Mouse (Mus musculus): ENCODE data around the gene Lrp2.

Lrp2 gene

GRCm38 (mm10) chr2:69401891-69402290, 184.0 kb downstream of the Lrp2 start:
- no peak for DNase-seq (ENCODE audit: low read depth, low spot score)

- no peak for DNase-seq (ENCODE audit: low read depth, low spot score)
Observed at GRCm38 (mm10) chr2:69400866-69401604, 184.8 kb downstream of the Lrp2 start.

- no peak for DNase-seq (ENCODE audit: low read depth, low spot score)
Observed at GRCm38 (mm10) chr2:69396760-69397435, 189.0 kb downstream of the Lrp2 start.

- DNase-seq (ENCODE audit: low read depth, low spot score): no peak
Observed at GRCm38 (mm10) chr2:69395597-69396248, 190.1 kb downstream of the Lrp2 start.

- no peak for DNase-seq (ENCODE audit: low read depth, low spot score)
Observed at GRCm38 (mm10) chr2:69393947-69394346, 191.9 kb downstream of the Lrp2 start.

DNA sequence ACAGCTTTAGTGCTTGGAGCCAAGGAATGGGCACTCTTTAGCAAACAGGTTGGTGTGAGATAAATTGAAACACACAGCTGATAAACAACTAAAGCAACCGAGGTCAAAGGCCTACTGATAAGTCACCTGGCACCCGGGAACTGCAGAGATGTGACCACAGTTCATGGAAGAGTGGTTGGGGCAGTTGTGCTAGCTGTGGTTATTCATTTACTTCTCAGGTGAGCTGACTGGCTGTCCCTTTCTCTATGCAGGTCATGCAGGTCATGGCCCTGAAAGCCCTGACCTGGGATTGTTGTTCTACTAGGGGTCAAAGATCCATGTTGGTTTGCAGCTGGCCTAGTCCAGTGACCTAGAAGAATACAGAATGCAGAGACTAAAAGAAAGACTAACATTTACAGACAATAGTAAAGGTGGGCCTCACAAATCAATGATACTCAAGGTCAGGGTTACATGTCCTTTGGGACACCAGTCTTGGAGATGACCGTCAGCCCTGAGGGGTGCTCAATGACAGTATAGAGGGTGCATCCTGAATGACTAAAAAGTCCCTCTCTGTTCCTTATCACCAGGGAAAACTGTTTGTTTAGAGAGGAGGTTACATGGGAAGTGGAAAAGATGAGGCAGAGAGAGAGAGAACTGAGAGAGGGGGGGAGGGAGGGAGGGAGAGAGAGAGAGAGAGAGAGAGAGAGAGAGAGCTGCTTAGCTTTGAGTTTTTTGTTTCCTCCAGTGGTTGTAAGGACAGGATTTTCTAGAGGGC, 199.6 kb downstream of the Lrp2 start:
- DNase-seq (ENCODE audit: low read depth, low spot score): no peak

GRCm38 (mm10) chr2:69382838-69383237, 203.0 kb downstream of the Lrp2 start:
- DNase-seq (ENCODE audit: low read depth, low spot score): no peak

DNA sequence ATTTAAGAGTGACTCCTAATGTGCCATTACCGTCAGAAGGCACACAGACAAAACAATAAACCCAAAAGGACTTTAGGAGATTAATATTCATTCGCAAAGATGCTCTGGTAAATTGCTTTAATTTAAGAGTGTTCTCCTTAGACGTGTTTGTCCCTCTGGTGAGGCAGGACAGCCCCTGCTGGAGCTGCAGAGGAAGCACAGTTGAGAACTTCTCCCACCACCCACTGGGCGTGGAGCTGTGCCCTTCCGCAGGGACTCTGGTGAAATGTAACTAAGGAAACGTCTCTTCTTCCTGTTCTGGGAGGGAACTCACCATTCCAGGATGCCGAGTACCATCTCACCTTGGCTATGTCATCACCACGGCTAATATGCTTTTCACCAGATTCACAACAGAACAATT, 204.1 kb downstream of the Lrp2 start:
- no peak for DNase-seq (ENCODE audit: low read depth, low spot score)

- no peak for DNase-seq (ENCODE audit: low read depth, low spot score)
Observed at GRCm38 (mm10) chr2:69380281-69380680, 205.6 kb downstream of the Lrp2 start, which contains the start of gene Dhrs9. TSS of gene Dhrs9 (plus strand) at chr2:69380445.

DNA sequence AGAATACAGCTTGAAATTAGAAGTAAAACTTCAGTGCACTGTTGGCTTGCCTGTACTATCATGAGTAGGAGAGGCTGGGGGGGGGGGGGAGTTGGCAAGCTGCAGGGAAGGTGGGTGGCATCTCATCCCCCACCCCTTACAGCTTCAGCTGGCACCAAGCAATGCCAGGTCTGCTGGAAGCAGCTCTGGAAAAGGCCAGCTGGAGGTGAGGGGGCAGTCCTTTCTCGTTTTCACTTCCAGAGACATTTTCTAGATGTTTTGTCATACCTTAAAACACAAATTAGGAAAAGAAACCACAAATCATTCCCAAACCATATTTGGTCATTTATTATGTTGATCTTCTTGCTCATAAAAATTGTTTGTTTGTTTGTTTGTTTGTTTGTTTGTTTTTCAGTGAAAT, 206.1 kb downstream of the Lrp2 start:
- no peak for DNase-seq (ENCODE audit: low read depth, low spot score)

DNA sequence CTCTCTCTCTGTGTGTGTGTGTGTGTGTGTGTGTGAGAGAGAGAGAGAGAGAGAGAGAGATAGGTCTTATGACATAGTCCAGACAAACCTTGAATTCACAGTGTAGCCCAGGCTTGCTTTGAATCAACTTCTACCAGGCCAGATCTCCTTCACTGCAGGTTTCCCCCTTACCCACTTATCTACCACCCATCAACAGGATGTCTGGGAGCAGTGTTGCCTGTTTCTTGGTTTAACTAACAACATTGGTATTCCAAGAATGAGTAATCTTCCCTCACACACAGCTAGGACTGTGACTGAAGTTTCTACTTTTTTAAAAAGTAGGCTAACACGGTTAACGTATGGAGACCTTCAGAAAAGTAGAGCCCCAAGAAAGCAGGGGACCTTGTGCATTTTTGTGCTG, 209.1 kb downstream of the Lrp2 start:
- no peak for DNase-seq (ENCODE audit: low read depth, low spot score)
